Comparison of ENCODE assay signal across 11 mouse cellular contexts in genomic region chr17:16004871-16005575, GRCm38 (mm10).
A peak's percentile ranks its signal among the peaks of the same experiment; 100 is the strongest.
DNase-seq lines count a peak whose midpoint lies in the region; ATAC-seq and TF ChIP-seq lines count a peak whose summit lies in the region.
"Had no signal": no experiment of that assay in that cellular context is flagged by ENCODE, and none has a peak within 500 bp of the region (broad histone marks: within the 10 kb centered on the region; RNA-seq: fewer than 3 reads in every experiment).

No protein-coding gene starts in this region.

- H3K4me2 ChIP-seq in forebrain, embryonic 14.5 days (ENCODE audit: low read length), result no peak overlapping the region
- H3K4me2 ChIP-seq in midbrain, embryonic 13.5 days (replicated peaks), result no peak overlapping the region
- H3K4me2 ChIP-seq in liver, postnatal 0 days (ENCODE audit: low read depth, low read length), result no peak overlapping the region
- H3K4me2 ChIP-seq: liver, embryonic 13.5 days had no signal

- no peak for TF ChIP-seq CTCF in liver, postnatal 0 days (IDR thresholded peaks at IDR 0.05; ENCODE audit: low read depth)

- intact Hi-C loops in gastrocnemius, postnatal 36 days (cut with DNase I), result no loop called here

- 31% methylated on average over 7 of the region's 7 CpGs for WGBS in heart, embryonic 10.5 days
- 30% methylated on average over 7 of the region's 7 CpGs for WGBS in forebrain, embryonic 14.5 days
- WGBS in midbrain, embryonic 13.5 days, result 16% methylated on average over 7 of the region's 7 CpGs
- WGBS in liver, postnatal 0 days (ENCODE audit: insufficient replicate concordance), result 49% methylated on average over 7 of the region's 7 CpGs

- H3K4me1 ChIP-seq in heart, embryonic 10.5 days, result peaks cover 9% of the 10 kb centered on the region; the same call in 1 of the 2 replicates
- H3K4me1 ChIP-seq in forebrain, embryonic 14.5 days (ENCODE audit: control insufficient read depth, insufficient read depth, low read length), result no peaks in the 10 kb centered on the region
- H3K4me1 ChIP-seq in midbrain, embryonic 13.5 days (replicated peaks), result peaks cover 16% of the 10 kb centered on the region
- no peaks in the 10 kb centered on the region for H3K4me1 ChIP-seq in liver, postnatal 0 days (ENCODE audit: insufficient read depth)
- H3K4me1 ChIP-seq: liver, embryonic 13.5 days had no signal

- DNase-seq in heart, embryonic 10.5 days (ENCODE audit: low spot score), result no peak
- DNase-seq in heart, adult 18-20 months, result no peak
- DNase-seq in ES-CJ7 (ENCODE audit: low read depth, low spot score), result peak; percentile 15
- peak; percentile 63 for DNase-seq in forebrain, embryonic 14.5 days (ENCODE audit: low spot score)
- no peak for DNase-seq in gastrocnemius, postnatal 36 days
- no peak for DNase-seq in adrenal gland, adult 18-20 months (ENCODE audit: low spot score in 2 of 2)
- DNase-seq in liver, postnatal 0 days, result no peak
- DNase-seq: kidney, postnatal 14 days; liver, embryonic 13.5 days had no signal

- H3K9me3 ChIP-seq in heart, embryonic 10.5 days, result no peaks in the 10 kb centered on the region
- no peaks in the 10 kb centered on the region for H3K9me3 ChIP-seq in forebrain, embryonic 14.5 days (replicated peaks; ENCODE audit: control insufficient read depth, low read length)
- no peaks in the 10 kb centered on the region for H3K9me3 ChIP-seq in midbrain, embryonic 13.5 days
- no peaks in the 10 kb centered on the region for H3K9me3 ChIP-seq in liver, postnatal 0 days (ENCODE audit: low read length)
- H3K9me3 ChIP-seq: liver, embryonic 13.5 days had no signal

- no peak for TF ChIP-seq EP300 in liver, postnatal 0 days (IDR thresholded peaks at IDR 0.05; ENCODE audit: low read depth)

- H3K27ac ChIP-seq in heart, embryonic 10.5 days, result peak overlapping the region; percentile 52; the same call in 1 of the 2 replicates
- H3K27ac ChIP-seq in forebrain, embryonic 14.5 days (ENCODE audit: low read depth, low read length), result peak overlapping the region; percentile 48; the same call in 1 of the 2 replicates
- peak overlapping the region; percentile 59 for H3K27ac ChIP-seq in midbrain, embryonic 13.5 days
- no peak overlapping the region for H3K27ac ChIP-seq in liver, postnatal 0 days (ENCODE audit: low read depth)
- H3K27ac ChIP-seq: liver, embryonic 13.5 days had no signal

- H3K36me3 ChIP-seq in heart, embryonic 10.5 days, result no peaks in the 10 kb centered on the region
- H3K36me3 ChIP-seq in forebrain, embryonic 14.5 days (ENCODE audit: control insufficient read depth, insufficient read depth, low read length), result no peaks in the 10 kb centered on the region
- H3K36me3 ChIP-seq in midbrain, embryonic 13.5 days, result no peaks in the 10 kb centered on the region
- no peaks in the 10 kb centered on the region for H3K36me3 ChIP-seq in liver, postnatal 0 days (replicated peaks; ENCODE audit: insufficient read depth, low read length)
- H3K36me3 ChIP-seq: liver, embryonic 13.5 days had no signal

- peak; percentile 87 for ATAC-seq in forebrain, embryonic 14.5 days
- peak; percentile 95 for ATAC-seq in midbrain, embryonic 13.5 days
- no peak for ATAC-seq in liver, postnatal 0 days
- ATAC-seq: Patski had no signal

- H3K4me3 ChIP-seq in heart, embryonic 10.5 days, result no peak overlapping the region
- no peak overlapping the region for H3K4me3 ChIP-seq in forebrain, embryonic 14.5 days (ENCODE audit: low read depth, low read length)
- H3K4me3 ChIP-seq in midbrain, embryonic 13.5 days (replicated peaks), result no peak overlapping the region
- no peak overlapping the region for H3K4me3 ChIP-seq in liver, postnatal 0 days (ENCODE audit: low read depth, low read length)
- H3K4me3 ChIP-seq: liver, embryonic 13.5 days had no signal

- H3K9ac ChIP-seq in forebrain, embryonic 14.5 days (ENCODE audit: low read length), result no peak overlapping the region
- no peak overlapping the region for H3K9ac ChIP-seq in midbrain, embryonic 13.5 days (replicated peaks)
- H3K9ac ChIP-seq in liver, postnatal 0 days (replicated peaks), result no peak overlapping the region
- H3K9ac ChIP-seq: liver, embryonic 13.5 days had no signal

- no peaks in the 10 kb centered on the region for H3K27me3 ChIP-seq in heart, embryonic 10.5 days (ENCODE audit: insufficient read depth, poor library complexity, severe bottlenecking)
- H3K27me3 ChIP-seq in forebrain, embryonic 14.5 days (replicated peaks; ENCODE audit: control insufficient read depth, insufficient read depth, low read length), result no peaks in the 10 kb centered on the region
- H3K27me3 ChIP-seq in midbrain, embryonic 13.5 days, result no peaks in the 10 kb centered on the region
- H3K27me3 ChIP-seq in liver, postnatal 0 days (ENCODE audit: insufficient read depth, low read length), result no peaks in the 10 kb centered on the region
- H3K27me3 ChIP-seq: liver, embryonic 13.5 days had no signal

Comparison
In these comparisons a context has a peak if more than half of its experiments do, and no peak if none do; other contexts are left out.
1. DNase-seq: peak in ES-CJ7 (single experiment) and forebrain, embryonic 14.5 days (single experiment); none in heart, embryonic 10.5 days (single experiment), heart, adult 18-20 months (0 of 2), gastrocnemius, postnatal 36 days (0 of 2), adrenal gland, adult 18-20 months (0 of 2) and liver, postnatal 0 days (single experiment).